Mouse (Mus musculus) urinary bladder, postnatal 25 days (tissue): ENCODE measurements at regions not wholly inside any gene's neighbourhood (a gene's known extent, or its start where the extent isn't known, plus 50 kb on each side); places are given as distances from the start of the nearest gene placed in this dataset.
"Not testable (repeated sequence)": the region's sequence is repeated elsewhere in the genome, so short reads cannot be mapped to it uniquely, and the experiment has no call there.

Experiments
- DNase-seq: peaks from one replicate; pipeline ENCODE4 v3.0.0; 2022; ENCODE audit warnings: low spot score

DNA sequence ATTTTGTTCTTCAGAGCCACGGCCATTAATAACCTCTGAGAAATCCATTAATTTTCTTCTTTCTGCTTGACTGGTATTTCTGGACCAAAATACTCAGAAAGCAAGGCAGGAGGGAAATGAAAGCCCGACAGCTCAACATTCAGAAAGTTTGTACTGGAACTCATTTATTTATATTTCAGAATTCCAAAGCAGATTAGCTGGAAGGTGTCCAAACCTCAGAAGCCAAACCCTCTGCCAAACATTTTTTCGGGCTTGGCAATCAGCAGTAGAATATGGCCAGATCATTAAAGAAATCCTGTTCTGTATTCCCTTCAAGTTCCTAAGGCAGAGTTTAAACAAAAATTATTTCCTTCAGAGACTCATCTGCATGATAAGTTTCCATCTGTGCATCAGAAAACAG, 450.4 kb upstream of the Tbl1xr1 start:
- DNase-seq: peak; percentile 19

DNA sequence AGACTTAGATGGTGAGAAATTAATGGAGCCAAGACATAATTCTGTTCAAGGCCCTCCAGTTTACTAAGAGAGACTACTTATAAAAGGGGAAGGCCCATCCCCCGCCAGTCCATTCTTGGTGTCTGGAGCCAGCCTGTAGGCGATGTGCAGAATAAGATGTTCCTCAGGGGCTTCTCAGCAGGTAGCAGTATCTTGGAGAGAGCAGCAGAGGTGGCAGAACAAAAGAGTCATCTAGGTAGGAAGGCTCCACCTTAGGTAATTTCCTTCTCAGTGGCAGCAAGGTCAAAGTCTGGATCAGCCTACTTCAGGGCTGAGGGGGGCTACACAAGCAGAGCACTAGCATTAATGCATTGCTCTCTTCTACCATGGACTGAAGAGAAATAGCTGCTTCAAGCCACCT, 449.4 kb upstream of the Tbl1xr1 start:
- DNase-seq: not testable (repeated sequence)

DNA sequence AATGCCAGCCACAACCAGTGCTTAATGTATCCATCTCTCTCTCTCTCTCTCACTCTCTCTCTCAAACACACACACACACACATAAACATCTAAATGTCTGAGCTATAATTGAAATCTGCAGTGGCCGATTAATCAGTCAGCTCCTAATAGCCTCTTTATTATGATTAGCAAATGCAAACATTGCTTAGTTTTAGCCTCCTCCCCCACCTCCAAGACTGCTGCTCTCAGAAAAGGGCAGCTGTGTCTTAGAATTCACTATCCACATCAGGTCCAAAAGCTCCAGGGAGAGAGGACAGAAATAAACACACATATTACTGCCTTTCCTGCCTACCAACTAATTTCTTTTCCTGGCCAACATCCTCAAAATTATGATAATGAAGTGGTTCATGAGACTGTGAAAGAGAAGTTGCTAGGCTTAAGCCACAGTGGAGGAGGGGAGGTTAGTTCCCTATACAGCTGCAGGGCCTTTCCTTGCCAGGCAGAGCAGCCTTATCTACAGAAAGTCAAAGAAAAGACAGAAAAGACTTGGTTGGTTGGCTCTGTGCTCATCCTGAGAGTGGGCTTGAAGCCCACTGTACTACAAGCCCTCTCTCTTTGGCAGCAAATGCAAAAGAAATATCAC, 442.7 kb upstream of the Tbl1xr1 start:
- DNase-seq: no peak

DNA sequence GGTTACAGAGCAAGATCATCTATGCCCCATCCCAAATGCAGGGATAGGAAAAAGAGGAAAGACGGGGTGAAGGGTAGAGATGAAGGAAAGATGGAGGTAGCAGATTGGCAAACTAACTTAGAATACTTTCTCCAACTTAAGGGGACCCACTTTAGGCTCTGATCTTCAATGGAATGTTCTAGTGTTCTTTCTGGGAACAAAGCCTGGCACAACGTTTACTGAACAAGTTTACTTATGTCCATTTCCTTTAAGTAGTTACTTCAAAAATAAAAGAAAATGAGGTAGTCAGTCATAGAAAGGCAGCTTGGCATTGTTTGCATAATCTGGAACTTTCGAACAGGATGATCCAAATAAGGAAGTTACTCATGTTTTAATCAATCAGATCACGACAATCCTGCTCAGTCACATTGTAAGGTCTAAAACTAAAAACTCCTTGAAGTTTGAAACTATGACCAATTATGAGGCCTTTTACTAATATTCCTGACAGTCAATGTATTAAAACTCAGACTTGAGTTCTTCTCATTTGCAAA, 441.7 kb upstream of the Tbl1xr1 start:
- DNase-seq: no peak

DNA sequence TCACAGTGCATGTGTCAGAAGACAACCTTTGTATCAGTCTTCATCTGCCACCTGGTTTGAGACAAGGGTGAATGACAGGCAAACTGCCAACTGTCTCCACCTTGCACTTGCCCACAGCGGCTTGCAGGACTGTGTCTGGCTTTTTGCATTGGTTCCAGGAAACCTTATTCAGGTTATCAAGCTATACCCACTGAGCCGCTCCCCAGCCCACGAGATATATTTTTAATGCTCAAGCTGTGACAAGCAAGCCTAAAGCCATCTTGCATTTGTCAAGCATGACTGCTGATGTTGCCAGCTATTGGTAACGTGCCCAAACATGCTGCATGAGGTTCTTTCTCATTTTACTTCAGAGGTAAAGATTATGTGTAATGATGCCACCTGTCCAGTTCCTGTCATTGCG, 437.6 kb upstream of the Tbl1xr1 start:
- DNase-seq: no peak

DNA sequence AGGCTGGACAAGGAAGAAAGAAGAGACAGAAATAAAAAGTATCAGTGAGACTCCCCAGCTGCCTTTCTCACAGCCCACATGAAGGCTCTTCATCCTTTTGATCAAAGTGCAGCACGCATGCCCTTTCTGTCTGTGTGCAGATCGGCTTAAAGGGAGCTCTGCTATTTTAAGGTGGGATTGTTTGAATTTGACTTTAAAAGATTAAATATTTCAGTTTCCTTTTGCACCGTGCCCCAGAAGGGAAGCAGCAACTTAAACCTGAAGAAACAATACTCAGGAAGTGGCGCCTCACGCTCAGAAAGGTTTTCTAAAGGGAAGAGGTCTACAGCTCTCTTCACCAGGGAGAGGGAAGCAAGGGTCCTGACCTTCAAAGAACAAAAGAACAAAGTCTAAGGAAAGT, 436.9 kb upstream of the Tbl1xr1 start:
- DNase-seq: no peak

DNA sequence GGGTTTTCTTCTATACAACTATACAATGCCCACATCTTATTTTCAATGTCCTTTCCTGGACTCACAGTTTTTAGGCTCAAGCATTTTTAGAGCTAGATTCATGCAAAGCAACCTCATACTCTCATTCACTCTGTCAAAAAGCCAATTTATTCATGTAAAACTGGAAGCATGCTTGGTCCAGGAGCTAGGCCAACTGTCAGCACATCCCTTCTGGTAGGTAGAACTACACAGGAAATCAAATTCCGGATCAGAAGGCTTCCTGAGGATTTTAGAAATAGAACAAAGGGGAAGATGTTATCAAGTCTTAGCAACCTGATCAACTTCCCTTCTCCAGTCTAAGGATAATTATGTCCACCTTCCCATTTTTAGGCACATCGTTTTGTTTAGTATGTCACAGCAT, 432.4 kb upstream of the Tbl1xr1 start:
- no peak for DNase-seq

DNA sequence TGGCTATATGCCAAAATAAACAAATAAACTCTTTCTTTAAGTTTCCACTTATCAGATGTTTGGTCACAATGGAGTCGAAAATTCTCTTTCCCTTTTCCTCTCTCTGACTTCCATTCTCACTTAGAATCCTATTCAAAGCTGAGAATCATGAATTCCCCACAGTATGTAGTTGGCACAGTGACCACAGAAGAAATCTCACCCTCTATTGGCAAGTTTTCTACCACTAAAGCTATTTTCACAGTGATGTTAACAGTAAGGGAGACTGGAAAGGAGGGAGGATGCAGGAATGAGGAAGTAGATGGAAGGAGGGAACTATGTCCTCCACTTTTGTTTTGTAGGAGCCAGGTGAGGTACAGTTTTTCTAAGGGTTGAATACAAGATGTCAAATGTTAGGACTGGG, 431.2 kb upstream of the Tbl1xr1 start:
- no peak for DNase-seq

DNA sequence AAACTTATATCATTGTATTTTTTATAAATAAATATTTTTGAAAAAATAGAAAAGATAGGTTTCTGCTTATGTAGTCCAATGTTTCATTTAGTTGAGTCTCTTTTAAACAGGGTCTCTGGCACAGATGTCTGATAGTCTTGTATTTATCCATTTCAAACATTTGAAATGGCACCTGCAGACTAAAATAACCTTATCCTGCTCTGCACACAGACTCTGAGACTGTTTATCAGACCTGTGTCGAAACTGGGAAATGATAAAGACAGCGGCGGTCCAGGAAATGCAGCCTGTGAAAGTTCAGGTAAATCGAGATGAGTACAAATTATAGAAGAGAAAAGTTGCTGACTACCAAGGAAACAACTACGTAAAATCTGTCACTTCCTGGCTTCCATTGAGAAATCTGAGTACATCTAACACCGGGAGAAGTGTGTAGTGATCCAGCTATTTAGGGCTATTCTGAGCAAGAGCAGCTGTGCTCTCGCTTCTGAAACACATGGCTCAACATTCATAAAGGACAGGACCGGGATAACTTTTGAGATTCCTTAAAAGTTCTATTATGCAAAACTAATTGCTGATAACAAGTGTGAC, 426.5 kb upstream of the Tbl1xr1 start:
- no peak for DNase-seq

DNA sequence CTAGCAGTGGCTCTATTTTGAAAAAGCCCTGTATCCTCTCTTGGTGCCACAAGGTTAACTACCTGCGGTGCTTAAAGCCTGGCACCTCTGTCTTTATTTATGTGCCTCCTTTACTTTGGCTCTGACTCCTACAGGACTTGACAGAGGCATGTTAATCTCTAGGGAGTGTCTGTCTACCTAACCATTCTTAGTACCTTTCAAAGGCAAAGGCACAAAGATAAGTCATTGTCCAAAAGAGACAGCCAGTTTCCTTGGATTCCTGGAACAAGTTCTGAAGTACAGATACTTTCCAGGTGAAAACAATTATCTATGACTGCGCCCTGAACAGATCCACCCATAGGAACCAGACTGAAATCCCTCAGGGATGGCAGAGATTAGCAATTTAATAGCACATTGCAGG, 421.2 kb upstream of the Tbl1xr1 start:
- DNase-seq: no peak

DNA sequence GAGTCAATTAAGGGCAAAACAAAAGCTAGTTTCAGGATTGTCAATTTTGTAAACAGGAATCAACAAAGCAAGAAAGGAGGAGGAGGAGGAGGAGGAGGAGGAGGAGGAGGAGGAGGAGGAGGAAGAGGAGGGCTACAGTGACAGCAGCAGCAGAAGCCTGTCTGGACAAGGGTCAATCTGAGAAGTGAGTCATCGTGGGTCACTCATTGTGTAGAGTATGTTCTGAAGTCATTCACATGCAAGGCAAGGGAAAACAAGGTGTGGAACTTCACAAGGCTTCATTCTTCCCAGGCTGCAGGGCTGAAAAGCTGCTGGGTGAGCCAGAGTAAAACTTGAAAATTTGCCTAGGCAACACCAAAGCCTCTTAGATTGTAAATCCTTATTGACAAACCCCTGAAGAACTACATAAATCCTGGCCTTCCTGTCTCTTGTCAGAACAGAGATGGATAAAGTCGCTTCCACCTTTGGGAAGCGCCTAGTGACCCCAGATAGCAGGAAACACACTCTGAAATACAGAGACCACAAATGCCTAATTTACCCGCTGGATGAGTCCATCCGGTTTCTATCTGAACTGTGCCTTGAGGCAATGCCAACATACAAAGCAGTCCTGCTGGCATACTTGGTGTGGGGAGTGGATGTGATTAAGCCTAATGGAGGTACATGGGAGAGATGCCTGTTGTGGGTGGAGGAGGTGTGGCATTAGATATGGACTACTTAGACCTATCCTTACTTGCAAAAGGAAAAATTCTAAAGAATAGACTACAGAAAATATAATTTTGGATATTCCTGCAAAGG, 408.9 kb upstream of the Tbl1xr1 start:
- DNase-seq: no peak

DNA sequence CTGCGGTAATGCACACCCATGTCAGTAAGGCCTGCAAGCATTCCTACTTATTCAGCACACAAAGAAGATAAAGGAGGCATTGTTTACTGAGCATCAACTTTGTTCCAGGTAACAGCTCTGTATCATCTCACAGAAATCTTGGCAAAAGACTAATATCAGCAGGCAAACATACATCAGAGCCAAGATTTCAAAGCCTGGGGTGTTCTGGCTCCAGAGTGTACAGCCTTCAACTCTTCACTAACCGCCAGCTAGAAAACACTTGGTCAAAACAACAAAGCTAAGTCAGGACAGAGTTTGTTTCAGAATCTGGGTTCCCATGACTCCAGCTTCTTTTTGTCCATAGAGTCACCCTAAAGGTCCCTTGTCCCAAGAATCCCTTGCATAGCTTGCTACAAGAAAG, 404.6 kb upstream of the Tbl1xr1 start:
- DNase-seq: no peak

DNA sequence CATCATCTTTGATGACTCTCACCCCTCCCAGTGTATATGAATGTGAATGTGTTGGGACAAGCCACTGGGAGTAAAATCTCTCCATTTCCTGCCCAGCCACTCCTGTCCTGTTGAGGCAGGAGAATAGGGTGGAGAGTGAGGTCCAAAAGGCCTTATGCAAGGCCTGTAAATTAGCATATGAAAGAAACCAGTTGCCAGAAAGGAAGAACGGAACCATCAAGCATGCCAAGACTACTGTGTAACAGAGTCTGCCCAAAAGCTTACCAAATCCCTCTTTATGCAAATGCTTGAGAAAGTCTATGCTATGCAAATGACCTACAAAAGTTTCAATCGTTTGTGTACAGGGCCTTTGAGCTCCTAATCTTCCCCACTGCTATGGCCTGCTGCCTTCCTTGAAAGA, 404.0 kb upstream of the Tbl1xr1 start:
- DNase-seq: no peak

DNA sequence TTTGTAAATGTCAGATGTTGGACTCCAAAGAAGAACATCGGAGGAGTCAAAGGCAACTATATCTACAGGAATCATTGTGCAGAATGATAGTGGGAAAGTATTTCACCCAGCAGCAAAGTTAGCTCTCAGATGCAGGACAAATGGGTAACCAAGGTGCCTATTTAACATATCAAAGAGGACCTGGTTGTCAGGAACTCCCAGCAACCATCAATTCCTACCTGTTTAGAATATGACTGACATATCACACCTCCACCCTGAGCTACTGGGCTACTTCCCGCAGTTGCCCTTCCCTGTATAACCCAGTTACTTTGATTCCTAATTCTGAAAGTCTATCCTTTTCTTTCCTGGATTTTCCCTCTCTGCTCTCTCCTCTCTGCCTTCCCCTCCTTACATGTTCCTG, 403.0 kb upstream of the Tbl1xr1 start:
- DNase-seq: no peak

DNA sequence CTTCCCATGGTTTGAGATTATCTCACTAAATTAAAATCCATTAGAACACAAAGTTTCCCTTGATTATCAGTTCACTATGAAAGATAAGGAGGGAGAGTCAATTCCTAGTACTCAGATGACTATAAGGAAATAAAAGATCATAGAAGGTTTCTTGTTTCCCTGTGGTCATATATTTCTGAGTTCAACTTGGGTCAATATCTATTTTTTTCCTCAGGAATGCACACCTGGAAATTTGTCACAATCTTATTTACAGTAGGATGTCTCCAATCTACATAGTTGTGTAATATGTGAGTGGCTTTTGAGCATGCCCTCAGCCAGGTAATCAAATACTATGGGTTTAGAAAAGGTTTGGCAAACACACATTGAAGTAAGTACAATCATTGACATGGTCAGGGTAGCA, 398.2 kb upstream of the Tbl1xr1 start:
- DNase-seq: no peak

DNA sequence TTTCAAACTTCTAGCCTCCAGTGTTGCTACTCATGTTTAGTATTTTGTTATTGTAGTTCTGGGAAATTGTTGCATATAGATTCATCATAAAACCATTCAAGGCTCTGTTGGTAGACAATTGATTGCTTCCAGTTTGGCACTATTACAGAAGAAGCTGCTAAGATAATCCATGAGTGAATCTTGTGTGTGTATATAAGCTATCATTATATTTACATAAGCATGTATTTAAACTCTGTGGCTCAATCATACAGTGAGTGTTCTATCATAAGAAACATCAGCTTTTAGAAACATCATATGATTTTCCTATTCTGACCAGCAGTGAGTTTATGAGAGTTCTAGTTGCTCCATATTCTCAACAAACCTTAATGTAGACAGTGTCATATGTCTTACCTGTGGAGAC, 397.7 kb upstream of the Tbl1xr1 start:
- DNase-seq: no peak

DNA sequence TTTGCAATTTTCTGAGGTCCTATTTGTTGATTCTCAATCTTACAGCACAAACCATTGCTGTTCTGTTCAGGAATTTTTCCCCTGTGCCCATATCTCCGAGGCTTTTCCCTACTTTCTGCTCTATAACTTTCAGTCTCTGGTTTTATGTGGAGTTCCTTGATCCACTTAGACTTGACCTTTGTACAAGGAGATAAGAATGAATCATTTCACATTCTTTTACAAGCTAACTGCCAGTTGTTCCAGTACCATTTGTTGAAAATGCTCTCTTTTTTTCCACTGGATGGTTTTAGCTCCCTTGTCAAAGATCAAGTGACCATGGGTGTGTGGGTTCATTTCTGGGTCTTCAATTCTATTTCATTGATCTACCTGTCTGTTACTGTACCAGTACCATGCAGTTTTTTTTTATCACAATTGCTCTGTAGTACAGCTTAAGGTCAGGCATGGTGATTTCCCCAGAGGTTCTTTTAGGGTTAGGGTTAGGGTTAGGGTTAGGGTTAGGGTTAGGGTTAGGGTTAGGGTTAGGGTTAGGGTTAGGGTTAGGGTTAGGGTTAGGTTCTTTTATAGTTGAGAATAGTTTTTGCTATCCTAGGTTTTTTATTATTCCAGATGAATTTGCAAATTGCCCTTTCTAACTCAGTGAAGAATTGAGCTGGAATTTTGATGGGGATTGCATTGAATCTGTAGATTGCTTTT, 378.3 kb upstream of the Tbl1xr1 start:
- not testable (repeated sequence) for DNase-seq

DNA sequence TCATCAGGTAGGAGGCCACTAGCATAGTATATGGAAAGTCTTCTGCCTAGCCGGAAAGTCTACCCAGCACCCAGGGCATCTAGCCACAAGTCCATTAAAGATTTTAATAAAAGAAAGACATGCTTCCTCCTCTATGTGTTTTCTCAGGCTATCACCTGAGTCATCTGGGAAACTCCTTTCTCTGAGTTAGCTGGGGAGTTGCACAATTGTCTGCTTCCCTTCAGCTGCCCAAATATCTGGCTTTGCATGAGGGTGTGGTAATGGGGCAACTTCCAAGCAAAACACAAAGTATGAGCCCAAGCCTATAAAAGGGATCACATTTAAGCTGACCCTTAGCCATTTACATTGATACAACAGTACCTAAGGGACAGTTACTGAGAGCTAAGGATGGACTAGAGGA, 376.9 kb upstream of the Tbl1xr1 start:
- DNase-seq: no peak

DNA sequence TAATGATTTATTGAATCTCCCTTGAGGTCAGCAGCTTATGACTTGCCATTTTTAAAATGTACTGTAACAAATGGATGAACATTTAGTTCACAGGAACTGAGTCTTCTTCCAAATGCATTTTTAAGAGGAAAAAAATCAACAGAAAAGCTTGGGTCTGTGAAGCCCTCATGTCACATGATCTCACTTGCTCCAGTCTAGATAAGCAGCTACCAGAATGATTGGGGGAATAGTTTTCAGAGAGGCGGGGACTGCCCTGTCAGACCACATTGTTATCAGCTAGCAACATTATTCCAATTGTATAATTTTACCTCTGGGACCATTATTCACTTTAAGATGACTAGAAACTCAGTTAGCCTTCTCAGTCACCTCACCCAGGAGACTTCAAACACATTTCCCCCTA, 376.1 kb upstream of the Tbl1xr1 start:
- no peak for DNase-seq

DNA sequence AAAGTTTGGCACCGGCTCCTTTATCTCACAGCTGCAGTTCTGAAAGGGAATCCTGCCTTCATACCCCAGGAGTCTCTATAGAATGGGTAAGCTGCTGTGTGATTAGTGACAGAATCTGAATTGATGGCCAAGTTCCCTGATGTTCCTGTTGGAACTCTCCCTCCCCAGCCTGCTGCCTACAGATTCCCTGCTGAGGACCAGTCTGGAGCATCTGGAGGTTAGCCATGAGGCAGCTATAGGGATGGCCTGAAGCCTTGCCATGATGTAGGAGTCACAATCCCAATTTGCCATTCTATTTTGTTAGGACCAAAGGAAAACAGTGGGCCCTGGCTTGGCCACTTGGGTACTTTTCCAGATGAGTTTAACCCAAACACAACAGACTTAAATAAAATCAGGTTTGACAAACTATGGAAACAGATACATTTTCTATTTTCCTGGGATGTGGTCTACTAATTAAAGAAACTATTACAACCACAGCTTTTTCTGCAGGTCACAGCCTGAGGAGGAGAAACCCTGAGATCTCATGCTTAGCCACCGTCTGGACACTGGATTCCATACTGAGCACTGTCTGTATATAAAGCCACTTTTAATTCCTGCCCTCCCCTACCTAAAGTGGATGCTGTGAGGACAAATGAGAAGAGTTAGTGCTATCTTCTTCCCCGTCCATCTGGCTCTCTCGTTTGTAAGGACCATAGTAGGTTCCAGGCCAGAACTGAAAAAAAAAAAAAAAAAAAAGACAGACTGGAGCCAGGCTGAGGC, 349.5 kb upstream of the Tbl1xr1 start:
- no peak for DNase-seq

DNA sequence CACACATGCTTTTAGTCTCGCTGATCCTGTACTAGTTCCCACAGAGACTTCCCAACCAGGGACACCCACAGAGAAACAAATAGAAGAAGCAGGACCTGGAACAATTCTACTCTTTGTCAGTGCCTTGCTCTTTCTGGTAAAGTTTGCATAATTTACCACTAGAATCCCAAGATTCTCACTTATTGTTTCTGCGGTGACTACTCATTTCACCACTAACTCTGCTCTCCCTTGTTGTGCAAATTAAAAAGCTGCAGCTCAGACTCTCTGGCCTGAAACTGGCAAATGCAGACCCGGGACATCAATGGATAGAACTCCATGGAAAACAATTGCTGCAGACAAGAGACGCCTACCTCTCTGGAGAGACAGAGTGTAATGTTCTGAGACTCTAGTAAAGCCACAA, 348.4 kb upstream of the Tbl1xr1 start:
- DNase-seq: no peak

DNA sequence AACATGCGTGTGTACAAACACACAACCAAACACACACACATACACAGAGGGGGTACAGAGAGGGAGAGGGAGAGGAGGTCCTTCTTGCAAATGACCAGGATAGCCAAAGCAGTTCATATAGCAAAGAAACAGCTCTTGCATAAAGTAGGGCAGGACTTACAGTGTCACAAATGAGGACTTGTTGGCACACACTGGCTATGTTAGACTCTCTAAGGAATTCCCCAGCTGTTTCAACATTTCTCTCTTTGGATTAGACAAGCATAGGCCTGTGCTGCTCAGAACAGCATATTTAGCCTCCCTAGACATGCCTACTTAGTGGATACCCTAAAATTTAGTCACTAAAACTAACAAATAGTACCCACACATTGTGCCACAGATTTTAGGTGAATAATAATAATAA, 347.1 kb upstream of the Tbl1xr1 start:
- no peak for DNase-seq
